Mouse (Mus musculus) forebrain, embryonic 16.5 days (tissue): ENCODE data around the gene Gm815. TPM values are rescaled to one million over a fixed set of nuclear protein-coding genes. Genes with fewer than 3 reads are reported as not detected.

Source experiments
- ATAC-seq: fragments of 200-750 bp; cut with Nextera tagmentation; 2 replicates; pipeline ENCODE4 v1.8.0; 2017; ENCODE audit warnings: mild to moderate bottlenecking, moderate library complexity
- H3K27ac ChIP-seq: fragments of 300-500 bp; sonication (generic); 2 replicates; pipeline ENCODE4 v1.5.1; 2014; ENCODE audit warnings: low read length, control low read depth
- H3K27me3 ChIP-seq: fragments of 300-500 bp; sonication (generic); replicated peaks from 2 replicates; pipeline ENCODE4 v1.6.1; 2014; ENCODE audit warnings: low read length; ENCODE audit not compliant: control insufficient read depth, insufficient read depth
- H3K36me3 ChIP-seq: fragments of 300-500 bp; sonication (generic); 2 replicates; pipeline ENCODE4 v1.6.1; 2014; ENCODE audit not compliant: control insufficient read depth, insufficient read depth
- H3K4me1 ChIP-seq: fragments of 300-500 bp; sonication (generic); replicated peaks from 2 replicates; pipeline ENCODE4 v1.6.1; 2014; ENCODE audit warnings: low read length; ENCODE audit not compliant: control insufficient read depth, insufficient read depth
- H3K4me2 ChIP-seq: fragments of 300-500 bp; sonication (generic); 2 replicates; pipeline ENCODE4 v1.6.1; 2014; ENCODE audit warnings: mild to moderate bottlenecking, low read length, control low read depth
- H3K4me3 ChIP-seq: fragments of 300-500 bp; sonication (generic); replicated peaks from 2 replicates; pipeline ENCODE4 v1.5.1; 2014; ENCODE audit warnings: mild to moderate bottlenecking, low read length, control low read depth
- H3K9ac ChIP-seq: fragments of 300-500 bp; sonication (generic); replicated peaks from 2 replicates; pipeline ENCODE4 v1.6.1; 2014; ENCODE audit warnings: low read depth, low read length, control low read depth
- H3K9me3 ChIP-seq: fragments of 300-500 bp; sonication (generic); 2 replicates; pipeline ENCODE4 v1.6.1; 2016; ENCODE audit warnings: low read length; ENCODE audit not compliant: control insufficient read depth
- WGBS: fragments of 180-500 bp; shearing (Covaris S2); extraction: QIAGEN DNeasy Blood & Tissue Kit; methylation state at CpG from one replicate; pipeline ENCODE4 v1.1.7; 2014; 5-methylcytosine and 5-hydroxymethylcytosine counted together
- polyA plus RNA-seq: library from polyadenylated mRNA; unstranded; fragments of >200 nt; fragmentation: Nextera tagmentation; extraction: Ambion mirVana; gene quantifications from 2 replicates; pipeline ENCODE4 v1.2.1, GENCODE M21; 2015

The Gm815 gene
- polyA plus RNA-seq, 1 experiment from 2014 or later: not detected

DNA sequence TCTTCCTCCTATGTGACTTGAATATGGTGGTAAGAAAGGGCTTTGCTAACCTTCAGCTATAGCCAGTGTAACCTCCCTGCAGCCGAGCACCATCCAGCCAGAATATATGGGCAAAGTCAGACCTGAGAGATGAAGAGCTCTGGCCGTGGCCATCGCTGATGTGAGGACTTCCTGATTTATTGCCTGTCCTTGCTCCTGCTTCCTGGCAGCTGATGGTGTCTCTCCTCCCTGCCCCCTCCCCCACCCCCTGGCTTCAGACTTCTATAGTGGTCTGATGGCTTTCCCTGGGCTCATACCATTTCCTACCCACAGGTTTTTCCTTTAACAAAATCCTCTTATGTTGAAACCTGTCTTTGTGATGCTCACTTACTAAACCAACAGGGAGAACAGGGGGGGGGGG, 14.6 kb upstream of the Gm815 start:
- no peaks in the 10 kb centered on the region for H3K27me3 ChIP-seq
- 56% methylated on average over 3 of the region's 3 CpGs for WGBS
- no peak for ATAC-seq
- H3K4me1 ChIP-seq: peaks cover 24% of the 10 kb centered on the region
- no peak overlapping the region for H3K27ac ChIP-seq
- no peak overlapping the region for H3K4me2 ChIP-seq
- no peak overlapping the region for H3K4me3 ChIP-seq
- no peak overlapping the region for H3K9ac ChIP-seq
- no peaks in the 10 kb centered on the region for H3K36me3 ChIP-seq
- no peaks in the 10 kb centered on the region for H3K9me3 ChIP-seq

DNA sequence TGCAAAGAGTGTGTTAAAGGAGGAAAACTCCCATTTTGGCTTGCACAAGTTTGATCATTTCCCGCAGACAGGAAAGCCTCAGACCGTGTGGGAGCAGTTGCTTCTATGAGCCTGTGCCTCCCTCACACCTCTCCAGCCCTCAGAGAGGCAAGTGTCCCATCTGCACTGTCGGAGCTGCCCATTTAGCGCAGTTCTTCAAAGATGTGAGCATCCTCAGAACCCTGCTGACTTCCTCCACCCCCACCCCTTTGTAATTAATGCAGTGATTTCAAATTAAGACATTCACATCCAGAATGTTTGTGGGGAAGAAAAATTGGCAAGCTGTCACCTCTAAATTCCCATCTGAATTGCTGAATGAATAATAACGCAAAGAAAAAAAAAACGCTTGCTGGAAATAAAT, 12.8 kb upstream of the Gm815 start:
- H3K27ac ChIP-seq: peak overlapping the region; percentile 55; the same call in 1 of the 2 replicates
- peak; percentile 73 for ATAC-seq
- 27% methylated on average over 6 of the region's 6 CpGs for WGBS

DNA sequence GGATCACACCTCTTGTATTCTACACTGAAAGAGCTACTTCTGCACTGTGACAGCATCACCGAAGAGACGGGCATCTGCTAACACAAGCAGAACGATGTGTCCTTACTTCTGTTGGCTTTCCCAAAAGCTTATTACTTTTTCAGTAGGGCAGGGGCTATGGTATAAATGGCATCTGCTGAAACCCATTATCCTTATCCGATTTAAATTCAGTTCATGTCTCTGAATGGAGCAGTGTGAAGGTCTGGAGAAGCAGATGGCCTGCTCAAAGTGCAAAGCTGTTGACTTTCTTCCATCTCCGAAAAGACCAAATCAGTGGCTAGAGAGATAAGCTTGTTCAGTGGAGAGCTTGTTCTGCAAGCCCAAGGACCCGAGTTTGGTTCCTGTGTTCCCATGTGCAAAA, 10.1 kb upstream of the Gm815 start:
- WGBS: 56% methylated on average over 6 of the region's 6 CpGs
- Histone ChIP-seq H3K4me1 (peaks cover 29% of the 10 kb centered on the region), H3K27ac (no peak overlapping the region; the same call in 1 of the 2 replicates), H3K9ac (no peak overlapping the region), H3K27me3 (no peaks in the 10 kb centered on the region), H3K9me3 (no peaks in the 10 kb centered on the region), H3K4me3 (no peak overlapping the region), H3K4me2 (no peak overlapping the region), H3K36me3 (no peaks in the 10 kb centered on the region)
- ATAC-seq: peak; percentile 39

More for the DNA sequence above, 12.8 kb upstream of the Gm815 start:
- no peak overlapping the region for H3K9ac ChIP-seq
- no peaks in the 10 kb centered on the region for H3K36me3 ChIP-seq
- peaks cover 32% of the 10 kb centered on the region for H3K4me1 ChIP-seq
- no peak overlapping the region for H3K4me3 ChIP-seq
- no peaks in the 10 kb centered on the region for H3K9me3 ChIP-seq
- H3K27me3 ChIP-seq: no peaks in the 10 kb centered on the region
- H3K4me2 ChIP-seq: no peak overlapping the region

DNA sequence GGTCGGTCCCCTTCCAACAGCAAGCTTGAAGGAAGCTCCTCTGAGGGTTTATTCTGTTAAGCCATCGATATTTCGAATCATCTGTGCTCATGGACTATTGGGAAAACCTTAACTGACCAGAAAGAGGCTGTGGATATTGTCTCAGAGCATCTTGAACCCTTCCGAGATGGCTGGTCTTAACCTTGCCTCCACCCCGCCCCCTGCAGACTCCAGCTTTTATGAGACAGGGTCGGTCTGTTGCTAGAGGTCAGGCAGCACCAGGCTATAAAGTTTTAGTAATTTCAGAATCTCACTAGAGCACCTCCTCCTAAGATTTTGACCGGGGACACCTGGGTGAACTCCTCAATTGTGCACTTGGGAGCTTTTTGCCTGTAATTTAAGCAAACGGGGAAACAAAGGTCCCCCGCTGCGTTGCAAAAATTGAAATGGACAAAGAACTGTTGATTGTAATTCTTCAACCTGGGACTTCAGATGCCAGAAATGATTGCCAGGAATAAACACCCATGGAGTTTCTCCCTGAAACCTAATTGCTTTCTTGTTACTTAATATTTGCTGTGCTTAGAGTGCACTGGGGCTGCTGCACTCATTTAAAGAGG, 8.4 kb upstream of the Gm815 start:
- H3K9me3 ChIP-seq: no peaks in the 10 kb centered on the region
- H3K4me1 ChIP-seq: peaks cover 25% of the 10 kb centered on the region
- no peak overlapping the region for H3K4me2 ChIP-seq
- WGBS: 11% methylated on average over 10 of the region's 10 CpGs
- H3K9ac ChIP-seq: no peak overlapping the region
- no peak overlapping the region for H3K4me3 ChIP-seq
- H3K27ac ChIP-seq: no peak overlapping the region
- no peaks in the 10 kb centered on the region for H3K36me3 ChIP-seq
- H3K27me3 ChIP-seq: no peaks in the 10 kb centered on the region
- ATAC-seq: no peak

DNA sequence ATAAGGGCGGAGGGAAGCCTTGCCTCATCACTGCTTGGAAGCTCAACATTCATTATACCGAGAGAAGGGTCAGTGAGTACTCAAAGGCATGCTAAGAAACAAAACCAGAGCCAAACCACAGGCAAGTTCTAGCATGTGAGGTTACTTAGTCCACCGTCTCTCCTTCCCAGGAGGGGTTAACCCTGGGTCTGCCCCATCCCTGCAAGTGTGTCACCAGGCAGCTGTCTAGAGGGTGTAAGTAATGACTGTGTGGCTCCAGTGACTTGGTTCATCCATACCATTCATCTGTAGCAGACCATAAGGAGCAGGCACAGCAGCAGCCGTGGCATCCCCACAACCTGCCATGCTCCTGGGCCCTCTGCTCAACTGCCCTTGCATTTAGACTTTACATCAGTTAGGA, 5.8 kb upstream of the Gm815 start:
- Histone ChIP-seq H3K27ac (no peak overlapping the region), H3K27me3 (no peaks in the 10 kb centered on the region), H3K9me3 (no peaks in the 10 kb centered on the region), H3K4me2 (no peak overlapping the region), H3K4me1 (peaks cover 12% of the 10 kb centered on the region), H3K9ac (no peak overlapping the region), H3K4me3 (no peak overlapping the region), H3K36me3 (no peaks in the 10 kb centered on the region)
- ATAC-seq: no peak
- whole genome bisulfite sequencing: 86% methylated on average over 4 of the region's 4 CpGs

DNA sequence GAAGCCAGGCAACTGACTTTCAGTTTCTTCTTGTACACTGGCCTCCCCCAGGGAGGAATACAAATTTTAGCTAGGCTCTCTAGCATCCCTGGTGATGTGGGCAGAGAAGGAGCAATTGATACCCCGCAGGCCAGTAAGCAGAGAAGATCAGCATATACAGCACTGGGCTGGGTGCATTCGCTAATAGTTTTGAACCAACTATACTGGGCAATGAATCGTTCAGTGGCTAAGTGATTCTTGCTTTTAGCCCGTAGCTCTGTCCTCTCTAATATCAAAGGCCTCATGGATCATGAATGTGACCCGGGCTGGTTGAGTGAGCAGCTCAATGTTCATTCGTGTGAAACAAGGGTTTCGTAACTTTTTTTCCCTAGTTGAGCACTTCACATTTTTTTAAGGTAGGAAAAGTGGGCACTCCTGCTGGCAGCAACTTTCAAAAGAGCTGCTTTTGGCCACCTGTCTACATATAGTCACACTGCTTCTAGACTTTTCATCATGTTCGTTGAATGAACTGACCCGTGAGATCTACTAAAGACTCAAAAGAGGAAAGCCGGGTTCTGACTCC, 3.7 kb upstream of the Gm815 start:
- Histone ChIP-seq H3K4me3 (no peak overlapping the region), H3K9ac (no peak overlapping the region), H3K4me1 (peaks cover 7% of the 10 kb centered on the region; the same call in 1 of the 2 replicates), H3K27me3 (no peaks in the 10 kb centered on the region), H3K9me3 (no peaks in the 10 kb centered on the region), H3K36me3 (no peaks in the 10 kb centered on the region), H3K4me2 (no peak overlapping the region), H3K27ac (no peak overlapping the region)
- no peak for ATAC-seq
- 87% methylated on average over 10 of the region's 10 CpGs for WGBS

DNA sequence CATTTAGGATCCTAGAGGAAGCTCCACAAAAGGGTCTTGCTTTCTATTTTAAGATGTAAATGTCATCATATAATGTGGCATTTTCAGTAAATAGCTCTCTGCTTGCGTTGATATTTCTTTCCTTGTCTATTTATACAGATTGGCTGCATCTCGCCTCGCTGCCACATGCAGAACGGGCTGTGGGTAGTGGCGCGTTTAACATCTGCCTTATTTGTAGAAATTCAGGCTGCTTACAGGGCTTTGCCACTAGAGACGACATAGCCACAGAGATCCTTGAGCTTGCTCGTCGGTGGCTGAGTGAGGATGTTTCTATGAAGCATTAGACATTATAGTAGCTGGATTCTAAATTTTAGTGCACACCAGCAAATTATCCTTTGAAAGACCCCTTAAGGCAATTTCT, 2.5 kb downstream of the Gm815 start:
- Histone ChIP-seq H3K27me3 (no peaks in the 10 kb centered on the region), H3K9ac (no peak overlapping the region), H3K4me1 (no peaks in the 10 kb centered on the region), H3K4me2 (no peak overlapping the region), H3K4me3 (no peak overlapping the region), H3K36me3 (no peaks in the 10 kb centered on the region), H3K27ac (peak overlapping the region; percentile 37), H3K9me3 (no peaks in the 10 kb centered on the region)
- 51% methylated on average over 9 of the region's 9 CpGs for WGBS
- ATAC-seq: peak; percentile 84

DNA sequence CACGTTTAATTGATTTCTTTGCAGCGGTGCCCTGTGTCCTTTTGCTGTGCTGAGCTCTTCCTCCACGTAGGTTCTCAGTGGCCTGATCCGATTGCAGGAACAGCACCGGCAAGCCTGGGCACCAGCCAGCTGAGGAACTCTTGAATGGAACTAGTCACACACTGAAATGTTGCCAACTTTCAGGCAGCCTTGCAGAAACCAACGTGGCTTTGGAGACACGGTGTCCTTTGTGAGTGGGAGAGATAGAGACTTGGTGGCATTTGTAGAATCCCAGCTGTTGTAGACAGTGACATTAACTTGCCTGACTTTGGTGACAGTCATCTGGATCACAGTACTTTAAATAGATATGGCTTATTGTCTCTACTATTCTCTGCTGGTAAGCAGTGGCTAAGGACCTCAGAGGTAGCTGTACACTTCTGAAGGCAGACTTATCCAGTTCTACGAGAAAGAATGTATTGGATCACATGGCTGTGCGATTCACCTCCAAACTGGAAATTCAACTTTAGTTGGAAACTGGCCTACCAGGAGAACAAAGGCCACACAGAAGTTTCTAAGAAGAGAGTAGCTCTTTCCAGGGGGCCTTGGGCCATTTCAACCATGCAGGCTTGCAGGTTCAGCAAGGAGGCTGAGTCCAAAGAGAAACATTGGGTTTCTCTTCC, 5.8 kb downstream of the Gm815 start:
- H3K9me3 ChIP-seq: no peaks in the 10 kb centered on the region
- no peaks in the 10 kb centered on the region for H3K27me3 ChIP-seq
- H3K36me3 ChIP-seq: no peaks in the 10 kb centered on the region
- 0 out of 2 replicates have a peak, but pooled peaks have one; percentile 26 for ATAC-seq
- 62% methylated on average over 9 of the region's 9 CpGs for WGBS
- H3K4me3 ChIP-seq: no peak overlapping the region
- H3K4me2 ChIP-seq: no peak overlapping the region
- no peaks in the 10 kb centered on the region for H3K4me1 ChIP-seq
- no peak overlapping the region for H3K9ac ChIP-seq
- H3K27ac ChIP-seq: no peak overlapping the region

DNA sequence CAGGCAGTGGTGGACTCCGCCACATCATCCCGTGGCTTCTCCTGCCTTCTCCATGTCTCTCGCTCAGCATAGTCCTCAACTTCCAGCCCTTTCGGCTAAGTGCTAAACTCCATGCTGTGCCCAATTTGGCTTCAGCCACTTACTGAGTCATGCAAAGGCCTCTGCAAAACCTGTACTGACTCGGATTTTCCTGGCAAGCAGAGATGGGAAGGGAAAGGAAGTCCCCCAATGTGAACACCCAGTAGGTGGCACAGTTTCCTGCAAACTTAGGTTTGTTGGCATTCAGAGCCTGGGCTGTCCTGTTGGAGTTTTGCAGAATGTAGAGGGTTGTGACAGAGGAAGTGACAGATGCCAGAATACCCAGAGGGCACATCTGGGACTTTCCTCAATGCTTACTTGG, 7.2 kb downstream of the Gm815 start:
- Histone ChIP-seq H3K4me1 (no peaks in the 10 kb centered on the region), H3K27me3 (no peaks in the 10 kb centered on the region), H3K27ac (no peak overlapping the region), H3K4me3 (no peak overlapping the region), H3K4me2 (no peak overlapping the region), H3K36me3 (no peaks in the 10 kb centered on the region), H3K9ac (no peak overlapping the region), H3K9me3 (no peaks in the 10 kb centered on the region)
- no peak for ATAC-seq
- WGBS: 78% methylated on average over 5 of the region's 5 CpGs
